Mouse (Mus musculus) cerebellum, adult 8-10 months (tissue): ENCODE results near the gene Man1c1.

Experiments
- DNase-seq: peaks from one replicate; pipeline ENCODE4 v3.0.0; 2022

The Man1c1 gene

GRCm38 (mm10) chr4:134703835-134704546, at the start of gene Man1c1:
Gene Man1c1 (minus strand): TSS chr4:134704290.
- DNase-seq: peak; percentile 99

DNA sequence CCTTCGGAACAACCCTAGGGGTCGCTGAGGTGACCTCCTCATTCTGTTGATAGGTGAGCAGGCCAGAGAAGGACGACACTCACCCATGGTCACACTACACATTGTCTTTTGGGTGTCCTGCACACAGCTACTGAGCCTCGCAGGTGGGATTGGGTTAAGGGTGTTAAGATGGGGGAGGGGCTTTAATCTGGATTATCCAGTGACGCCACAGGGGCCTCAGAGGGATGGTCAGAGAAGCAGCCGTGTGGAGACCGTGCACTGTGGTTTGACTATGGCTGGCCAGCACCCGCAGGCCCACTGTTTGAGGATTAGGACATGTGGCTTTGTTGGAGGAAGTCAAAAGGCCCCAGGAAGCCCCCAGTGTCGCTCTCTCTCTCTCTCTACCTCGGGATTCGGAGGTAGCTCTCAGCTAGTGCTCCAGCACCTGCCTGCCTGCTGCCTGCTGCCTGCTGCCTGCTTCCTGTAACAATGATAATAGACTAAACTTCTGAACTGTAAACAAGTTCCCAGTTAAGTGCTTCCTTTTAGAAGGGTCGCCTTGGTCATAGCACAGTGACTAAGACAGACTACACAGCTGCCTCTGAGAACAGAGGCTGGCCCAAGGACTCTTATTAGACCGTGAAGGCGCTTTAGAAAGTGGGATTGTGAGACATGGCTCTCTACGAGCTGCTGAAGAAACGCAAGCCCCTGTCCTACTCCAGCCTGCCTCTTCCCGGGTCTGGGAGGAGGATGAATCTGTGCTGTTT, 49.6 kb upstream of the Man1c1 start:
- no peak for DNase-seq

- DNase-seq: no peak
Measured at GRCm38 (mm10) chr4:134752911-134753426, 48.9 kb upstream of the Man1c1 start.

DNA sequence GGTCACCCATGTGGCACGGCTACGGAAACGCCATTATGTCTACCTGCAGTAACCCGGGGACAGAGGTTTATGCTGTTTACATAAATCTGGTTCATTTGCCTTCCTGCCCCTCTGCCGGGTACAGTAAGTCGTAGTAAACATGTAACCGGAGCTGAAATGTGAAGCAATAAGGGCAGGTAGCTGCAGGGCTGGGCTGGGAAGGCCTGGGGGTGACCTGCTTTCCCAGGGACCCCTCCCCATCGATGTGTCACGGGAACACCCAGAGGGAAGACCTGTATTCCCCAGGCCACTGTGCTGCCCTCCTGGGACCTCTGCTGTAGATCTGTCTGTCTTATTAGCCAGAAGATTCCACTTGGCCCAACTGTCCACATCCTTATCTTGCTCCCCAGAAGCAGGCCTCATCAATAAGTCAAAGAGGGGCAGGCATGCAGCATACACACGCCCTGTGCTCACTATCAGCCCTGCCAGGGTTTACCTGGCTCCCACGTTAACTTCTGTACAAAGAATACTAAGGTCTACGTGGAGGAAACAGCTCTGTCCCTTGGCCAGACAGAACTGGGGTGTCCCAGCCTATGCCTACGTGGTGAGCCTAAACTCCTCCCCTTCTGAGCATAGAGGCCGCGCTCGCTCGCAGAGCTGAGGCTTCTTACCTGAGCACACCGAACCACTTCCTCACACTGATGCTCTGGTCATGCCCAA, 47.7 kb upstream of the Man1c1 start:
- DNase-seq: no peak

DNA sequence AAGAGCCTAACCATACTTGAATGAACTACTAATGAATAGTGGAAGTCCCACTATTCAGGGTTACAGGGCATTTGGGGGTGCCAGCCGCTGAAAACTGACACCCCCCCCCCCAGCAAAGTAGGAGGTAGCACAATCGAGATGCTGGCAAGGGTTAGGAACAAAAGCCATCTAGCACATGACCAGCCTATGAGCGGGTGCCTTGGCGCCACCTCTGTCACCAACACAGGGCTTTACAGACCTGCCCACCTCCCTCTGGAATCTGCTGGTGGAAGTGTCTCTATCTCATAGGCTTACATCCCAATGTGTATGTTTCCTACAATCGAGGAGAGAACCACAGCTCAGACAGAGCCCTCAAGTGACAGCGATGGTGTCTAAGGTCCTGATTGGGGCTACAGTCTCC, 46.7 kb upstream of the Man1c1 start:
- no peak for DNase-seq

GRCm38 (mm10) chr4:134750263-134750662, 46.2 kb upstream of the Man1c1 start:
- no peak for DNase-seq

DNA sequence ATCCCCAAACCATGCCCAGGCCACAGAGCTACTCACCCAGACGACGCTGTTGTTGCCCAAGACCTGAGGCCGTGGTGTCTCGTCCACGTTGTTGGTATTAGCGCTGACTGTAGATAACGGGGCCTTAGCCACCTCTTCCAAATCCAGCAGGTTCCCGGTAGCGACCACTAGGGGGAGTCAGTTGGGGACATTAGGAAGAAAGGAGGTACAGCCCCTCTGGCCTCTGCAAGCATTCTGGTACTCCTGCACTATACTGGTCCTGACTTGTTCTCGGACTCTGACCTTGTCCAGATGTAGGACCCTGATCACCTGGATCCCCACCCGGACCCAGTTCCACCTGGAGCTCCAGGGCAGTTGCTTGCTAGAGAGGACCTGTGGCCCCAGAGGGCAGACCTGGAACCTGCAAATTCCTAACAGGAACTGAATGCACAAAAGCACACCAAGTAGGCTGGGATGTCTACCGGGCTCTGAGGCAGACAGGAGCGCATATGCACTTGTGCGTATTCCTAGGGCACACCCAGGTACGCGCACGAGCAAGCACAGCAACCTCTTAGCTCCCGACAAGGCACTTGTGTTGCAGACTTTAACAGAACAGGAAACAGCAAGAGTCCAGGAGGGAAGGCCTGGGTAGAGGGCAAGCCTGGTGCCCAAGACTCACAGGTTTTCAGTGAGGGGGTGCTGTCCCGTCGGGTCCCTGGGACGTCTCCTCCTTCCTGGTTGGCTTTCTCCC, 45.4 kb upstream of the Man1c1 start:
- no peak for DNase-seq

DNA sequence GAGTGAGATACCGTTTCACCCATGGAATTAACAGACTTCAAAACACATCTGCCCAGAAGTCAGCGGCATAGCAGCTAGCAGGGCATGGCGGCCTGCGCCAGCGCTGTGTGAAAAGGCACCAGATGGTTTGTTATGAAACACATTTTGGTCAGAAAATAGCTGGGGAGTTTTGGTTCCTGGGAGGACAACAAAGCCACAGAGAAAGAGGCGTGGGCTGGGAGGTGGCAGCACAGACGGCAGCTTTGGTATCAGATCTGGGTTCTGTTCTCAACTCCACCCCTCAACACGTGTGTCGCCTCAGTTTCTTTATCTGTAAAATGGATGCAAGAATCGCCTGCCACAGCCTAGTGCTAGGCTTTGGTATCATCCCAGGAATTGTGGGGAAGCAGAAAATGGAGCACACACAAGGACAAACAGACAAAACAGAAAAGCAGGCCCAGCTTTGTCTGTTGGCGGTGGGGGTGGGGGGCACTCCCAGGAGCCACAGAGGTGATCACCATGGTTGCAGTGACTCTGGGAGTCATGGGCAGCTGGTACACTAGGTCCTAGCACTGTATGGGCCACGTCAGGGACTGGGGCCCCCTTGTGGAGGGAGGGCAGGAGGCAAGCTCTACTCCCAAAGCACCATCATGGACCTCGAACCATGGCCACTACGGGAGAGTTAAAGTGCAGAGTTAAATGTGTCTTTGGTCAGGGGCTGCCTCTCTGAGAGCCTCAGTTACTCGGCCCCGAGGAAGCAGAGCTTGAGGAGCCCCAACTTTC, 42.0 kb upstream of the Man1c1 start:
- DNase-seq: no peak

- DNase-seq: no peak
Measured at GRCm38 (mm10) chr4:134743881-134744633, 40.0 kb upstream of the Man1c1 start.

- no peak for DNase-seq
Measured at GRCm38 (mm10) chr4:134741949-134742348, 37.9 kb upstream of the Man1c1 start.

DNA sequence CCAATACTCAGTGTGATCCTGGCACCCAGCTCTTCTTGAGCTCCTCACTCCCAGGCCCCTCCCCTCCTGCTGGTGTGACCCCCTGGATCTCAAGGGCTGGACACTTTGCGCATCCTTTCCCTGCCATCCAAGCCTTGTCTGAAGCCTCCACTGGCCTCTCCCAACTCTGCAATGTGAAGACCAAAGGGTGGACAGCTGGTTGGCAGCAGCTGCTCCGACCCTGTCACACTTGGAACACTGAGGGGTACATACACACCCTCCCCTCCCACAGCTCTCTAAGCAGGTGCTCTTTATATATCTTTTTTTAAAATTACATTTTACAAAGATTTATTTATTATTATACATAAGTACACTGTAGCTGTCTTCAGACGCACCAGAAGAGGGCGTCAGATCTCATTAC, 36.1 kb upstream of the Man1c1 start:
- DNase-seq: no peak

DNA sequence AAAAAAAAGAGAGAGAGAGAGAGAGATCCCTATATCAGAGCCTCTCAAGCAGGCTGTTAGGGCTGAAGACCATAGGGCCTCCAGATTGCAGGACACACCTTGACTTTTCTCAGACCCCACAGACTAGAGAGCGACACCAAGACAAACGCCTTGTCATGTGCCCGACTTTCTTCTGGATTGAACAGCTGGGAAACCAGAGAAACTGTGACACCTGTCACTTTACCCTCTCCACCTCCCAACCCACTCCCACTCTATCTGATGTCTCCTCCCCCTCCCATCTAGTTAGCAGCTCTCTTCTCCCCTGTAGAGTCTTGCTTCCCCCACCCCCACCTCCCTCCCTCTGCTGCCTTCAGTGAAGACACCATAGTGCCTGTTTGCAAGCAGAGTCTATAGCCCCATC, 35.4 kb upstream of the Man1c1 start:
- no peak for DNase-seq

DNA sequence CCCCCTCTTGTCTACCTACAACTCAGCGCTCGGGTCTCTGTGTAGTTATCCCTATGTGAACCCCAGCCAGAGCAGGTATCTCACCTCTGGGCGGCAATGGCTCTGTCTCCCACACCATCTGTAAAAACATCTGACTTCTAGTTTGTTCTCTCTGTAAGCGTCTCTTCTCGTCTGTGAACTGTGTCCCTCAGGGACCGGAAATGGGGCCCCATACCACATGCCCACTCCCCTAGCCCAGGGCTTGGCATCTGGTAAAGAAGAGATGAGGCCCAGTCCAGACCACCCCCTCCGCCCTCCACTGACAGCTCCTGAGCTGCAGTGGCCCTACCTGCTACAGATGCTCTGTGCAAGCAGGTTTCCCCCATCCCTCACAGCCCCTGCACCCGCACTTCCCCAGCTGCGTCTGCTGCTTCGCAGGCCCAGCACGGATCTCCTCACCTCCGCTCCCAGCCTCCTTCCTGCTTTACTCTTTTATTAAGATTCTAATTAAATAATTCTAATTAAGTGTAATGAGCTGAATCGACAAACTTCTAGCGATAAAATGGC, 33.3 kb upstream of the Man1c1 start:
- no peak for DNase-seq

GRCm38 (mm10) chr4:134736147-134736546, 32.1 kb upstream of the Man1c1 start:
- no peak for DNase-seq

DNA sequence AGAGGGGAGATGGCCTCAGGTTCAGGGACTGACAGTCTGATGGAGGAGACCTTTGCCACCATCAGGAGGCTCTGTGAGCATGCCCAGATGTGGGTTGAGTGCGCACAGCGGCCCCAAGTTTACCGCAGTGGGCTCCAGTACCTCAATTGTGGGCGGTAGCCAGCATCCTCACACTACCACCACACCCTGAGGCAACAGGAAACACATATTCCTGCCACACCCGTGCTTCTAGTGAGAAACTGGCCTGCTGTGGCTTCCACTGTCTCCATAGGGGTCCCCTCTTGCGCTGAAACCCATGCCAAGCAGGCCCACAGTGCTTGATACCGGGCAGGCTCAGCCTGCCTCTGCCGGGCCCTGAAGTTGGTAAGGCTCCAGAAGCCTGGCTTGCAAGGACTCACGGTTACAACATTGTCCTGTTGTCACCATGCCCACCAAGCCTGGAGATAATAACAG, 30.6 kb upstream of the Man1c1 start:
- DNase-seq: no peak

- no peak for DNase-seq
Measured at GRCm38 (mm10) chr4:134734038-134734628, 30.0 kb upstream of the Man1c1 start.

GRCm38 (mm10) chr4:134733371-134733770, 29.3 kb upstream of the Man1c1 start:
- DNase-seq: no peak

GRCm38 (mm10) chr4:134730106-134730505, 26.0 kb upstream of the Man1c1 start:
- no peak for DNase-seq

DNA sequence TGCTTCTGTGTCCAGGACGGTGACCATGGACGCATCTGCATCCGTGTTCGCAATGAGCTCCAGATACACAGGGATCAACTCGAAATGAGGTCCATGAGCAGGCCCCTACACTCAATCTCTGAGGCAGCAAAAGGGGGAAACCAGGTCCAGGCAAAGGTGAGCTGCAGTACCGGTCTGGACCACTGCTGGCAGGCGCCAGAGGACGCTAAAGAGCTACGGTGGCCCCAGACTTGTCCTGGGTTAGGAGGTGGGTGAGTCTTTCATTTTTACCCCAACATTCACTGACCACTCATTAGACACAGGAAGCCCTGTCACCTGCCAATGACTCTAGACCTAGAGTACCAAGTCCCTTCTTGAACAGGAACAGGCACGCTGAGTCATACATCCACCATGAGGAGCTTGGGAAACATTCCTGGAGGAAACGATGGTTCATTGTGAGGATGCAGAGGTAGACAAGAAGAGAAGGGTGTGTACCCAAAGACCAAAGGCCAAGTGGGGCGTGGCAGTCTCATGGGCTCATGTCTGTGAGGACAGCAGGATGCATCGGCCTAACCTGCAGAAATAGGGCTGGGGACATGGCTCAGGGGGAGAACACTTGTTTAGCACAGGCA, 21.8 kb upstream of the Man1c1 start:
- DNase-seq: no peak

DNA sequence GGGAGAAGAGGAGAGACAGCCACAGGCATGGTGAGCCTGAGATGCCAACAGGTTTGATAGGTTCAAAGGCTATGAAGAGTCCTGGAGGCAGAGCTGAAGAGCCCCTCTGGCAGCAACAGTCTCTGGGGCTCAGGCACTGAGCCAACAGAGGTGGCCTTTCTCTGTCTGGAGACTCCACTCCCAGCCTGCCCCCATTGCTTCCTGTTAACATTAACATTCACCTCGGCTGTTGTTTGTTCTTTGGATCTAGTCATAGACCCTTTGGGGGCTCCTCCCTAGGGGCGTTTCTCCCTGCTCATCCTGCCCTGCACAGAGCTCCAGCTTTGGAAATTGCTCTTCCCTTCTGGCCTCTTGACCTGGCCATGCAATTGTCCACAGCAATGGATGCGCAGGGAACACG, 20.9 kb upstream of the Man1c1 start:
- DNase-seq: no peak
